ENCODE assay signal across 8 mouse cellular contexts in the genomic region with DNA sequence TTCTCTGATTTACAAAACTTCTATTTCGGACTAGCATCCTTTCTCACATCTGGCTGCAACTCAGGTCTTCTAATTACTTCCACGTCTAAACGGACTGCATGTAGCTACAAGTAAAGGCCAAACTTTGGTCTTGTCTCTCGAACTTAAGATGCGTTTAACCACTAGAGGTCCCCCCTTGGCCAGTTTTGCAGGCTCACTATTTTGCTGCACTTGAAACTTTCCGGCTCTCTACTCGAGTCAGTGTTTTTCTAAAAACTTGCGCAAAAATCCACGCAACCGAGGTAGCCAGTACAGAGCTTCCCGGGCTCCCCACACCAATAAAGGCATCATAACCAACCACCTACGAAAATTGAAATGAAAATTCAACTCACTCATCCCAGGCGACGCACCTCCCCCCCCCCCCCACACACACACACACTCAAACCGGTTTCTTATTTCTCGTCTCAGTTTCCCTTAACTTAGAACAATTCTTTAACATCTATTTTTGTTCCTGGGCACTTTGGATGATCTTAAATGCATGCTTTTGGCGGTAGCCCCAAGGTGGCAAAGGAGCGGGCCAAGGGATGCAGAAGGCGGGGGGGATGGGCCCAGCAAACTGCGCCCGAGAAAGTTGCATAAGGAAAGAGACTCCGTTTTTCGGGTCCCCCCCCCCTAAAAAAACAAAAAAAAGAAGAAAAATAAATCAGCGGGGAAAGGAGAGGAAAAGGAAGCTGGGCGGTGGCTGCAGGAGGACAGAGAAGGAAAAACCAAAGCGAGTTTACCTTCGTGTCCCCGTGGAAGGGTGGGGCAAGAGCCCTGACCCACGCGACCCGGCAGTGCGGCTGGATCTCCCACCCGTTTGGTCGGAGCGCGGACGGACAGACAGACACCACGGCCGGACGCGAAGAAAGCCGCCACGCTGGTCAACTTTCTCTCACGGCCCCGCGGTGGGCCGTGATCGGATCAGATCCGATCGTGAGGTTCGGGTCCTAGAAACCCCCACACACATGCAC. TPM values are rescaled to one million over a fixed set of nuclear protein-coding genes. Genes with fewer than 3 reads are reported as not detected.
DNase-seq lines count a peak whose midpoint lies in the region; ATAC-seq and TF ChIP-seq lines count a peak whose summit lies in the region.

No protein-coding gene starts in this region.

- TF ChIP-seq POLR2A in testis, adult 2 months (IDR thresholded peaks at IDR 0.05; ENCODE audit: control insufficient read depth, low read depth, low read length): no peak

- H3K4me1 ChIP-seq in forebrain, postnatal 0 days (ENCODE audit: insufficient read depth): 0 out of 2 replicates have a peak, but pooled peaks cover 8% of the 10 kb centered on the region
- peaks cover 5% of the 10 kb centered on the region; the same call in 1 of the 2 replicates for H3K4me1 ChIP-seq in neural tube, embryonic 14.5 days (ENCODE audit: control insufficient read depth, insufficient read depth, low read length)
- H3K4me1 ChIP-seq in testis, adult 2 months (ENCODE audit: control insufficient read depth, insufficient read depth, low read length): peaks cover 3% of the 10 kb centered on the region

- H3K36me3 ChIP-seq in forebrain, postnatal 0 days (ENCODE audit: insufficient read depth): no peaks in the 10 kb centered on the region
- H3K36me3 ChIP-seq in neural tube, embryonic 14.5 days (ENCODE audit: control insufficient read depth, insufficient read depth, low read length): no peaks in the 10 kb centered on the region
- no peaks in the 10 kb centered on the region for H3K36me3 ChIP-seq in testis, adult 2 months (ENCODE audit: control insufficient read depth, insufficient read depth, low read length)

- intact Hi-C loops in heart, postnatal 36 days (cut with DNase I): loop anchor here (2.0 to 5.0 kb wide), 6 partner anchors 119 to 622 kb away; a partner anchor contains a TSS

- no peaks in the 10 kb centered on the region for H3K9me3 ChIP-seq in forebrain, postnatal 0 days (ENCODE audit: low read length)
- H3K9me3 ChIP-seq in neural tube, embryonic 14.5 days (ENCODE audit: control insufficient read depth, low read length): no peaks in the 10 kb centered on the region

- peak overlapping the region; percentile 85 for H3K4me3 ChIP-seq in forebrain, postnatal 0 days (ENCODE audit: low read depth, low read length)
- H3K4me3 ChIP-seq in neural tube, embryonic 14.5 days (ENCODE audit: low read depth, low read length): peak overlapping the region; percentile 85
- peak overlapping the region; percentile 89 for H3K4me3 ChIP-seq in testis, adult 2 months (ENCODE audit: control insufficient read depth, low read depth, low read length)

- WGBS in forebrain, postnatal 0 days: under 1% methylated on average over 51 of the region's 51 CpGs
- WGBS in neural tube, embryonic 14.5 days: under 1% methylated on average over 51 of the region's 51 CpGs

- H3K4me2 ChIP-seq in forebrain, postnatal 0 days (ENCODE audit: low read depth): peak overlapping the region; percentile 98
- H3K4me2 ChIP-seq in neural tube, embryonic 14.5 days (ENCODE audit: low read depth, low read length): peak overlapping the region; percentile 98

- H3K27me3 ChIP-seq in forebrain, postnatal 0 days (ENCODE audit: insufficient read depth, low read length): no peaks in the 10 kb centered on the region
- no peaks in the 10 kb centered on the region; the same call in 1 of the 2 replicates for H3K27me3 ChIP-seq in neural tube, embryonic 14.5 days (ENCODE audit: control insufficient read depth, insufficient read depth, low read length)
- no peaks in the 10 kb centered on the region for H3K27me3 ChIP-seq in testis, adult 2 months (ENCODE audit: control insufficient read depth, insufficient read depth, low read length)

- peak overlapping the region; percentile 77 for H3K9ac ChIP-seq in forebrain, postnatal 0 days
- H3K9ac ChIP-seq in neural tube, embryonic 14.5 days (replicated peaks; ENCODE audit: low read depth, low read length): peak overlapping the region; percentile 80

- ATAC-seq in forebrain, postnatal 0 days: 0 out of 2 replicates have a peak, but pooled peaks have one; percentile 14
- ATAC-seq in neural tube, embryonic 14.5 days (ENCODE audit: low read depth): 0 out of 2 replicates have a peak, but pooled peaks have one; percentile 4

- 0 out of 2 replicates have a peak overlapping the region, but pooled peaks have one; percentile 9 for H3K27ac ChIP-seq in forebrain, postnatal 0 days (ENCODE audit: low read depth, low read length)
- no peak overlapping the region for H3K27ac ChIP-seq in neural tube, embryonic 14.5 days (ENCODE audit: low read depth, low read length)
- H3K27ac ChIP-seq in testis, adult 2 months (ENCODE audit: control insufficient read depth, insufficient read depth, low read depth, low read length): no peak overlapping the region

- DNase-seq in ES-CJ7 (ENCODE audit: low read depth, low spot score): peak; percentile 91
- peak; percentile 48 for DNase-seq in cerebellum, adult 11-12 months
- DNase-seq in forebrain, postnatal 0 days: peak; percentile 87
- peak; percentile 79 to 80 for DNase-seq in heart, postnatal 36 days
- peak; percentile 78 to 91 for DNase-seq in layer of hippocampus, adult 18-20 months (ENCODE audit: low spot score in 2 of 2)
- DNase-seq in lung, adult 18-20 months: peak; percentile 84 to 90

- peak; percentile 84 for TF ChIP-seq CTCF in forebrain, postnatal 0 days (IDR thresholded peaks at IDR 0.05; ENCODE audit: low read depth)
- TF ChIP-seq CTCF in testis, adult 2 months (IDR thresholded peaks at IDR 0.05; ENCODE audit: control insufficient read depth, insufficient read depth, insufficient replicate concordance, low read depth, low read length): no peak

RNA-seq across cellular contexts. Expression of a gene that starts 2.5 kb away (rescaled TPM):
- 54.2 and 56.5 TPM in 2 replicates for total RNA-seq in forebrain, postnatal 0 days (2014; rRNA removed)
- polyA plus RNA-seq in forebrain, postnatal 0 days (2015; fragmentation: Nextera tagmentation; extraction: Ambion mirVana): 15.0 and 19.2 TPM in 2 replicates
- total RNA-seq in heart, postnatal 36 days (2021): 1 to 10 TPM; 7.1 to 8.7 TPM
- total RNA-seq in layer of hippocampus, adult 18-20 months (2021): 10 to 100 TPM; 15.7 to 19.0 TPM
- 23.7 and 26.0 TPM in 2 replicates for polyA plus RNA-seq in neural tube, embryonic 14.5 days (2014; fragmentation: Nextera tagmentation; extraction: Ambion mirVana)
- polyA plus RNA-seq in testis, adult 2 months (2012; rRNA removed): 0.89 and 1.4 TPM in 2 replicates
